Mouse (Mus musculus): ENCODE data around the gene Tecpr2. TPM values are rescaled to one million over a fixed set of nuclear protein-coding genes. Genes with fewer than 3 reads are reported as not detected.
A peak's percentile ranks its signal among the peaks of the same experiment; 100 is the strongest.

Gene Tecpr2
- polyA plus RNA-seq (2012; rRNA removed) (2.0 and 2.3 TPM in 2 replicates), polyA plus RNA-seq (2014; fragmentation: Nextera tagmentation; extraction: Ambion mirVana) (1.1 and 1.5 TPM in 2 replicates)

GRCm38 (mm10) chr12:110889036-110890020, at the start of gene Tecpr2, which contains the start of gene Cinp:
Tecpr2 (plus strand) TSS chr12:110889264.
Cinp (minus strand) TSS chr12:110889145.
- peak within 1 kb of the TSS; percentile 62 to 98 for H3K4me3 ChIP-seq (ENCODE audit: insufficient read depth in 1 of 2, low read depth in 2 of 2, low read length in 2 of 2)
- H3K9ac ChIP-seq (replicated peaks): peak within 1 kb of the TSS; percentile 84
- WGBS (ENCODE audit: insufficient replicate concordance): under 1% methylated on average over 74 of the region's 74 CpGs
- TF ChIP-seq CTCF (IDR thresholded peaks at IDR 0.05; ENCODE audit: low read depth): peak; percentile 19; the same call in 1 of the 2 replicates
- TF ChIP-seq EP300 (IDR thresholded peaks at IDR 0.05; ENCODE audit: low read depth): no peak
- H3K9me3 ChIP-seq (ENCODE audit: control insufficient read depth, low read length): no peaks in the 10 kb centered on the region
- H3K4me1 ChIP-seq (replicated peaks; ENCODE audit: control insufficient read depth in 2 of 2, insufficient read depth in 2 of 2, low read length in 1 of 2): peaks cover 10 to 27% of the 10 kb centered on the region in 2 experiments
- no peaks in the 10 kb centered on the region for H3K27me3 ChIP-seq (ENCODE audit: control insufficient read depth, insufficient read depth, low read length)
- peak; percentile 97 to 98 (median 97) for DNase-seq (ENCODE audit: low read depth in 3 of 3, low spot score in 3 of 3)
- H3K4me2 ChIP-seq (ENCODE audit: low read depth): peak within 1 kb of the TSS; percentile 93
- peak within 1 kb of the TSS; percentile 55 for H3K27ac ChIP-seq
- ATAC-seq (ENCODE audit: insufficient read depth): peak; percentile 98
- H3K36me3 ChIP-seq (replicated peaks; ENCODE audit: control insufficient read depth, insufficient read depth, low read depth): 0 out of 2 replicates have a peak, but pooled peaks cover 2% of the 10 kb centered on the region

GRCm38 (mm10) chr12:110840348-110841198, 48.5 kb upstream of the Tecpr2 start, which contains the start of gene Mok:
Mok (minus strand) TSS chr12:110840939.
- Histone ChIP-seq H3K27ac (no peak within 1 kb of the TSS), H3K9me3 (ENCODE audit: control insufficient read depth, low read length) (no peaks in the 10 kb centered on the region), H3K4me2 (ENCODE audit: low read depth) (peak within 1 kb of the TSS; percentile 88), H3K36me3 (replicated peaks; ENCODE audit: control insufficient read depth, insufficient read depth, low read depth) (no peaks in the 10 kb centered on the region), H3K9ac (replicated peaks) (peak within 1 kb of the TSS; percentile 62), H3K27me3 (ENCODE audit: control insufficient read depth, insufficient read depth, low read length) (peaks cover 6% of the 10 kb centered on the region), H3K4me3 (ENCODE audit: insufficient read depth in 1 of 2, low read depth in 2 of 2, low read length in 2 of 2) (peak within 1 kb of the TSS; percentile 74 to 76), H3K4me1 (replicated peaks; ENCODE audit: control insufficient read depth in 2 of 2, insufficient read depth in 2 of 2, low read length in 1 of 2) (peaks cover 2 to 3% of the 10 kb centered on the region in 2 experiments; a peak in 3 of 4 replicates)
- DNase-seq (ENCODE audit: low read depth in 3 of 3, low spot score in 3 of 3) (peak; percentile 76 to 84 (median 82)), ATAC-seq (ENCODE audit: insufficient read depth) (peak; percentile 18)
- under 1% methylated on average over 71 of the region's 71 CpGs for WGBS (ENCODE audit: insufficient replicate concordance)
- TF ChIP-seq CTCF (IDR thresholded peaks at IDR 0.05; ENCODE audit: low read depth) (no peak), EP300 (IDR thresholded peaks at IDR 0.05; ENCODE audit: low read depth) (no peak)

- H3K4me3 ChIP-seq (ENCODE audit: insufficient read depth in 1 of 2, low read depth in 2 of 2, low read length in 2 of 2): no peak overlapping the region
- WGBS (ENCODE audit: insufficient replicate concordance): 59% methylated on average over 5 of the region's 5 CpGs
- H3K9ac ChIP-seq (replicated peaks): no peak overlapping the region
- H3K4me2 ChIP-seq (ENCODE audit: low read depth): peak overlapping the region; percentile 88
- no peaks in the 10 kb centered on the region for H3K9me3 ChIP-seq (ENCODE audit: control insufficient read depth, low read length)
- peaks cover 6% of the 10 kb centered on the region for H3K27me3 ChIP-seq (ENCODE audit: control insufficient read depth, insufficient read depth, low read length)
- no peak for DNase-seq (ENCODE audit: low read depth in 3 of 3, low spot score in 3 of 3)
- no peak for ATAC-seq (ENCODE audit: insufficient read depth)
- no peak overlapping the region for H3K27ac ChIP-seq
- peaks cover 7 to 9% of the 10 kb centered on the region in 2 experiments; a peak in 3 of 4 replicates for H3K4me1 ChIP-seq (replicated peaks; ENCODE audit: control insufficient read depth in 2 of 2, insufficient read depth in 2 of 2, low read length in 1 of 2)
- no peaks in the 10 kb centered on the region for H3K36me3 ChIP-seq (replicated peaks; ENCODE audit: control insufficient read depth, insufficient read depth, low read depth)
- TF ChIP-seq EP300 (IDR thresholded peaks at IDR 0.05; ENCODE audit: low read depth) (no peak), CTCF (IDR thresholded peaks at IDR 0.05; ENCODE audit: low read depth) (0 out of 2 replicates have a peak, but pooled peaks have one; percentile 15)
These were observed 47.2 kb upstream of the Tecpr2 start for GRCm38 (mm10) chr12:110841731-110842493.
